Mouse (Mus musculus) CD4-positive helper T cell, adult 2 months (primary cell): ENCODE measurements around the gene Olfr728.

Experiments
- DNase-seq: peaks from one replicate; pipeline ENCODE4 v3.0.0-alpha.2; 2012; ENCODE audit warnings: low read depth, missing footprints, low spot score

Olfr728 gene

GRCm38 (mm10) chr14:50142580-50142979 is at the start of gene Olfr728:
Gene Olfr728, minus strand, starts transcription at chr14:50142680.
- no peak for DNase-seq

- DNase-seq, result no peak
Observed at GRCm38 (mm10) chr14:50188098-50188497, 45.6 kb upstream of the Olfr728 start, which contains the start of gene Olfr730. Gene Olfr730, minus strand, starts transcription at chr14:50188198.

- no peak for DNase-seq
Observed at GRCm38 (mm10) chr14:50152810-50153209, 10.3 kb upstream of the Olfr728 start, which contains the start of gene Olfr729. Gene Olfr729, minus strand, starts transcription at chr14:50152910.

- no peak for DNase-seq
Observed at GRCm38 (mm10) chr14:50122886-50123285, 19.6 kb downstream of the Olfr728 start, which contains the start of gene Olfr727. Gene Olfr727, plus strand, starts transcription at chr14:50123186.

GRCm38 (mm10) chr14:50090853-50091252 is 51.6 kb downstream of the Olfr728 start, which contains the start of gene Olfr726:
Gene Olfr726, minus strand, starts transcription at chr14:50090953.
- DNase-seq, result no peak
